ENCODE assay signal across 8 mouse cellular contexts in the genomic region with DNA sequence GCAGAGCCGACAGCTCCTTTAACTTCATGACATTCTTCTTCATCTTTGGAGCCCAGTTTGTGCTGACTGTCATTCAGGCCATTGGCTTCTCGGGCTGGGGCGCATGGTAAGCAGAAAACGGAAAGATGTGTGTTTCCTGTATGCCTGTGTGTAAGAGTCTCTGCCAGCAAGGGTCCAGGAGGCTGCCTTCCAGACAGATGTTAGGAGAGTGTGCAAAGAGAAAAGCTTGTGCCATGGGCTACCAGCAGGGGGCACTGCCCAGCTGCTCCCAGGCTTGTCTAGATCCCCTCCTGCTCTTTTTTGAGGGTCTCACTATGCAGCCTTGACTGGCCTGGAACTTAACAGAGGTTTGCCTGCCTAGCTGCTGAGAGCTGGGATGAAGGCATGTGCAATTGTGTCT. TPM values are rescaled to one million over a fixed set of nuclear protein-coding genes. Genes with fewer than 3 reads are reported as not detected.
A peak's percentile ranks its signal among the peaks of the same experiment; 100 is the strongest.
DNase-seq lines count a peak whose midpoint lies in the region; ATAC-seq and TF ChIP-seq lines count a peak whose summit lies in the region.

No protein-coding gene starts in this region.

- H3K4me2 ChIP-seq in intestine, embryonic 14.5 days (ENCODE audit: low read length) = no peak overlapping the region
- H3K4me2 ChIP-seq in intestine, embryonic 15.5 days (replicated peaks) = no peak overlapping the region

- 0 out of 2 replicates have a peak, but pooled peaks have one; percentile 25 for ATAC-seq in intestine, embryonic 14.5 days (replicated peaks; ENCODE audit: low FRiP score, low TSS enrichment, low read depth)
- ATAC-seq in intestine, embryonic 15.5 days = no peak
- peak; percentile 44 for ATAC-seq in inflammation-experienced regulatory T-cells, adult 6 months

- peaks cover 79% of the 10 kb centered on the region for H3K36me3 ChIP-seq in intestine, embryonic 14.5 days (ENCODE audit: control insufficient read depth, insufficient read depth, low read length)
- H3K36me3 ChIP-seq in intestine, embryonic 15.5 days = peaks cover 78% of the 10 kb centered on the region
- H3K36me3 ChIP-seq in E14TG2a.4 (ENCODE audit: insufficient read depth, low read length) = peaks cover 96% of the 10 kb centered on the region

- no peak overlapping the region for H3K9ac ChIP-seq in intestine, embryonic 14.5 days (ENCODE audit: low read length)
- H3K9ac ChIP-seq in intestine, embryonic 15.5 days = no peak overlapping the region

- TF ChIP-seq CTCF in E14TG2a.4 (conservative IDR thresholded peaks at IDR 0.05; ENCODE audit: low read length) = peak; percentile 94

- peak; percentile 65 for DNase-seq in intestine, embryonic 14.5 days (ENCODE audit: low spot score)
- DNase-seq in cerebellum, adult 9-10 months = peak; percentile 65
- DNase-seq in lung, postnatal 36 days = peak; percentile 72
- peak; percentile 67 for DNase-seq in testis, postnatal 10 days (ENCODE audit: low spot score)
- DNase-seq in gastrocnemius, postnatal 36 days = no peak

- H3K27me3 ChIP-seq in intestine, embryonic 14.5 days (replicated peaks; ENCODE audit: control insufficient read depth, insufficient read depth, low read length) = no peaks in the 10 kb centered on the region
- H3K27me3 ChIP-seq in intestine, embryonic 15.5 days (replicated peaks) = no peaks in the 10 kb centered on the region
- no peaks in the 10 kb centered on the region for H3K27me3 ChIP-seq in E14TG2a.4 (ENCODE audit: insufficient read depth, low read length)

- 71% methylated on average over 4 of the region's 4 CpGs for WGBS in intestine, embryonic 14.5 days
- WGBS in intestine, embryonic 15.5 days = 77% methylated on average over 4 of the region's 4 CpGs

- no peaks in the 10 kb centered on the region for H3K9me3 ChIP-seq in intestine, embryonic 14.5 days (ENCODE audit: control insufficient read depth, low read length)
- no peaks in the 10 kb centered on the region for H3K9me3 ChIP-seq in intestine, embryonic 15.5 days
- H3K9me3 ChIP-seq in E14TG2a.4 (ENCODE audit: low read length) = no peaks in the 10 kb centered on the region

- no peak overlapping the region for H3K27ac ChIP-seq in intestine, embryonic 14.5 days (ENCODE audit: low read depth)
- no peak overlapping the region for H3K27ac ChIP-seq in intestine, embryonic 15.5 days

- no peaks in the 10 kb centered on the region for H3K4me1 ChIP-seq in intestine, embryonic 14.5 days (replicated peaks; ENCODE audit: control insufficient read depth, insufficient read depth, low read length)
- 0 out of 2 replicates have a peak, but pooled peaks cover 6% of the 10 kb centered on the region for H3K4me1 ChIP-seq in intestine, embryonic 15.5 days (replicated peaks)
- H3K4me1 ChIP-seq in E14TG2a.4 (replicated peaks; ENCODE audit: low read depth, low read length) = peaks cover 76% of the 10 kb centered on the region

- intact Hi-C loops in gastrocnemius, postnatal 36 days (cut with DNase I) = loop anchor here (2.0 kb wide), 1 partner anchor 78 kb away; no protein-coding TSS in a partner anchor

- H3K4me3 ChIP-seq in intestine, embryonic 14.5 days (ENCODE audit: low read depth, low read length) = no peak overlapping the region
- H3K4me3 ChIP-seq in intestine, embryonic 15.5 days (replicated peaks) = no peak overlapping the region
- H3K4me3 ChIP-seq in E14TG2a.4 (replicated peaks; ENCODE audit: low read length) = no peak overlapping the region

RNA-seq across cellular contexts. Expression of a gene that starts 5.2 kb away (rescaled TPM):
- 3.0 and 3.1 TPM in 2 replicates for polyA plus RNA-seq in intestine, embryonic 14.5 days (2014; fragmentation: Nextera tagmentation; extraction: Ambion mirVana)
- polyA plus RNA-seq in intestine, embryonic 15.5 days (2015; fragmentation: Nextera tagmentation; extraction: Ambion mirVana) = 3.9 and 4.1 TPM in 2 replicates
- 1 to 10 TPM; 5.3 to 8.4 (median 8.3) TPM for polyA plus RNA-seq in inflammation-experienced regulatory T-cells, adult 6 months (2017; shearing (Covaris generic))
- total RNA-seq in gastrocnemius, postnatal 36 days (2021) = under 1 TPM; 0.25 to 0.26 TPM

RNA-seq across cellular contexts. Expression of a gene that starts 8.3 kb away (rescaled TPM):
- polyA plus RNA-seq in intestine, embryonic 14.5 days (2014; fragmentation: Nextera tagmentation; extraction: Ambion mirVana) = 9.2 and 10.1 TPM in 2 replicates
- 6.4 and 6.6 TPM in 2 replicates for polyA plus RNA-seq in intestine, embryonic 15.5 days (2015; fragmentation: Nextera tagmentation; extraction: Ambion mirVana)
- polyA plus RNA-seq in inflammation-experienced regulatory T-cells, adult 6 months (2017; shearing (Covaris generic)) = 1 to 10 TPM; 2.6 to 4.2 (median 3.1) TPM
- total RNA-seq in gastrocnemius, postnatal 36 days (2021) = under 1 TPM; 0.52 to 0.99 TPM

RNA-seq across cellular contexts. Expression of a gene that starts 8.4 kb away (rescaled TPM):
- polyA plus RNA-seq in intestine, embryonic 14.5 days (2014; fragmentation: Nextera tagmentation; extraction: Ambion mirVana) = 108 and 111 TPM in 2 replicates
- 105 and 114 TPM in 2 replicates for polyA plus RNA-seq in intestine, embryonic 15.5 days (2015; fragmentation: Nextera tagmentation; extraction: Ambion mirVana)
- 100 to 1,000 TPM in 2 of 3 experiments, 10 to 100 TPM in 1; 96.2 to 110 (median 108) TPM for polyA plus RNA-seq in inflammation-experienced regulatory T-cells, adult 6 months (2017; shearing (Covaris generic))
- total RNA-seq in gastrocnemius, postnatal 36 days (2021) = 10 to 100 TPM; 14.5 to 14.8 TPM

RNA-seq across cellular contexts. Expression of a gene that starts 11.6 kb away (rescaled TPM):
- polyA plus RNA-seq in intestine, embryonic 14.5 days (2014; fragmentation: Nextera tagmentation; extraction: Ambion mirVana) = 66.5 and 116 TPM in 2 replicates
- polyA plus RNA-seq in intestine, embryonic 15.5 days (2015; fragmentation: Nextera tagmentation; extraction: Ambion mirVana) = 134 and 152 TPM in 2 replicates
- polyA plus RNA-seq in inflammation-experienced regulatory T-cells, adult 6 months (2017; shearing (Covaris generic)) = 10 to 100 TPM; 11.7 to 16.3 (median 13.2) TPM
- total RNA-seq in gastrocnemius, postnatal 36 days (2021) = 10 to 100 TPM; 84.0 to 90.0 TPM

RNA-seq across cellular contexts. Expression of a gene that starts 20.9 kb away (rescaled TPM):
- 99.4 and 114 TPM in 2 replicates for polyA plus RNA-seq in intestine, embryonic 14.5 days (2014; fragmentation: Nextera tagmentation; extraction: Ambion mirVana)
- polyA plus RNA-seq in intestine, embryonic 15.5 days (2015; fragmentation: Nextera tagmentation; extraction: Ambion mirVana) = 95.7 and 101 TPM in 2 replicates
- 10 to 100 TPM in 2 of 3 experiments, 1 to 10 TPM in 1; 8.6 to 12.0 (median 11.4) TPM for polyA plus RNA-seq in inflammation-experienced regulatory T-cells, adult 6 months (2017; shearing (Covaris generic))
- total RNA-seq in gastrocnemius, postnatal 36 days (2021) = 10 to 100 TPM; 52.5 to 62.7 TPM

Comparison
In these comparisons a context has a peak if more than half of its experiments do, and no peak if none do; other contexts are left out.
1. DNase-seq: peak in intestine, embryonic 14.5 days (single experiment), cerebellum, adult 9-10 months (single experiment), lung, postnatal 36 days (single experiment) and testis, postnatal 10 days (single experiment); none in gastrocnemius, postnatal 36 days (0 of 2).